Mouse (Mus musculus): ENCODE measurements around the gene Kxd1. TPM values are rescaled to one million over a fixed set of nuclear protein-coding genes. Genes with fewer than 3 reads are reported as not detected.

The Kxd1 gene
- 9.4 TPM for polyA plus RNA-seq (2014; fragmentation: Illumina TruSeq; extraction: RNeasy Lipid Tissue Mini Kit (QIAGEN cat#74804); ENCODE audit: low read depth, low replicate concordance)

DNA sequence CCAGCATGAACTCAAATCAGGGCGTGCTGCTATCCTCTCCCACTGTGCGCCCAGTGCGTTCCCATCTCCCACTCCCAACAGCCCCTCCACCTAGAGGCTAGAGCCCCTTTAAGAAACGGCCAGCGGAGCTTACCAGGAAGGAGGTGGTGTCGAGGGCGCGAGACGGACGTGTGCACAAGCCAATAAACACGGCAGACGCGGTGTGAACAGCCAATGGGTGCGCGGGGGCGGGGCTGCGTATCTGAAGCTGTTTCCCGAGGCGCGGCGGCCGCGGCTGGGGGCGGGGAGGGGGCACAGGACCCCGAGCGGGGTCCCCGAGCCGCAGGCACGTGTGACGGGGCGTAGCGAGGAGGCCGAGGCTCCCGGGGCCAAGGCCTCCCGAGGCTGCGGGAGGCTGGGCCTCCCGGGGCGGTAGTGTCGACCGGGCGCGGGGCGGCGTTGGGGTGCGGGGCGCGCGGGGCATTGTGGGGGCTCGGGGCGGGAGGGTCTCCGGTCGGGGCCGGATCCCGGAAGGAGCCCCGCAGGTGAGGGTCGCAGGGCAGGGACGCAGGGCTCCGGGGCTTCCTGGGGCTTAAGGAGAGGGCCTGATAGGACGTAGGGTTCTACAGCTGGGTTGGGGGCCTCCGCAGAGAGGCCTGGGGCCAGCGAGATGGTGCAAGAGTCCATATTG lies at the start of gene Kxd1, which contains the start of gene Fkbp8:
TSS of gene Kxd1 (minus strand) at position 445 of the 670 bp plus-strand sequence.
TSS of gene Fkbp8 (plus strand) at position 213 of the 670 bp plus-strand sequence.

GRCm38 (mm10) chr8:70539077-70539813 lies 11.5 kb upstream of the Kxd1 start, which contains the start of gene Ell:
Gene Ell (plus strand): TSS chr8:70539457.

DNA sequence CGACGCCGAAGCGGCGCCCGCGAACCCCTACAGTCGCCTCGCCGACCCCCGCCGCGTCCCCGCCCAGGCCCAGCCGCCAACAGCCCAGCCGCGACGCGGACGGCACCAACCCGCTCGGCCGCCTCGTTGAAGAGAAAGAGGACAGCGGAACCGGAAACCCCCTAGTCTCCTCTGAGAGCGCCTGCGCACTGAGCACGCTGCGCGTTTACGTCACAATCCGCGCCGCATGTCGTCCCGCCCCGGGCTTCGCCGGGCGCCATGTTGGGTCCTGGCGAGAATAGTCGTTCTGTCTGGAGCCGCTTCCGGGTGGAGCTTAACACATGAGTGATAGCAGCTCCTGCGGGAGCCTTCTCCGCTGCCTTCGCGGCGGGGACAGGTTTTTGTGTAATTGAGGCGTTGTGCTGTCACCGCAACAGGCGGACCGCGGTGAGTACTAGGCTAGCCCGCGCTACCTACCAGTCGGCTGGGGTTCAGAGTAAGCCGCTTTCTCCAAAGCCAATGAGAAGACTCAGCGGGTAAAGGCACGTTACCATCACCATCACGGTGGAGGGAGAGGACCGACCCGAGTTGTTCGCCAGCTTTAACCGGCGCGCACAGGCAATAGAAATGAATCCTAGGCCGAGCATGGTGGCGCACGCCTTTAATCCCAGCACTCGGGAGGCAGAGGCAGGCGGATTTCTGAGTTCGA lies 17.4 kb downstream of the Kxd1 start, which contains the start of gene Uba52:
TSS of gene Uba52 (minus strand) at position 574 of the 688 bp plus-strand sequence.

DNA sequence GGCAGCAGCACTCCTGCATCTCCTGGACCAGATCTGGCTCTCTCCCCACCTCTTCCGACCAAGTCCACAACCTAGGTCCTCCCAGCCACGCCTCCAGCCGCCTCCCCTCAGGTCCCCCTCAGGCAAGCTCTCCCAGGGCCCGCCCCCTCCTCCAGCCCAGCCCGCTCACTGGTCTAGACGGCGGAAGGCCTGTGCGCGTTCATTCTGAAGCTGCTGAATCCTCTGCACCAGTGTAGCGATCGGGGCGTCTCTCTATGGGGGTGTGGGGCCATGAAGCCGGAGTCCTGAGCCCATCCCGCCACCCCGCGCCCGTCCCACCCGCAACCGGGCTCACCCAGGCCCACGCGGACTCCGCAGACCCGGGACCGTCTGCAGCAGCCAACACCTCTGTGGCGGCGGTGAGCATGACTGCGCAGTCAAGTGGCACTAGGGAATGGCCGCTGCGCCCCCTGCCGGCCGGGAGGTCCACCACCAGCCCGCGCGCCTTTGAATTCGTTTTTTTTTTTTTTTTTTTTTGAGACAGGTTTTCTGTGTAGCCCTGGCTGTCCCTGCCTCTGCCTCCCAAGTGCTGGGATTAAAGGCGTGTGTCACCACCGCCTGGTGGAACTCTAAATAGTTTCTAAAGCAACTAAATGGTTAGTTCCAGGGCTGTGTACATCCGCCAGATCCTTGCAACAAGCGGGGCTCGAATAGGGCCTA lies 21.3 kb downstream of the Kxd1 start, which contains the start of gene Rex1bd:
TSS of gene Rex1bd (minus strand) at position 425 of the 699 bp plus-strand sequence.

DNA sequence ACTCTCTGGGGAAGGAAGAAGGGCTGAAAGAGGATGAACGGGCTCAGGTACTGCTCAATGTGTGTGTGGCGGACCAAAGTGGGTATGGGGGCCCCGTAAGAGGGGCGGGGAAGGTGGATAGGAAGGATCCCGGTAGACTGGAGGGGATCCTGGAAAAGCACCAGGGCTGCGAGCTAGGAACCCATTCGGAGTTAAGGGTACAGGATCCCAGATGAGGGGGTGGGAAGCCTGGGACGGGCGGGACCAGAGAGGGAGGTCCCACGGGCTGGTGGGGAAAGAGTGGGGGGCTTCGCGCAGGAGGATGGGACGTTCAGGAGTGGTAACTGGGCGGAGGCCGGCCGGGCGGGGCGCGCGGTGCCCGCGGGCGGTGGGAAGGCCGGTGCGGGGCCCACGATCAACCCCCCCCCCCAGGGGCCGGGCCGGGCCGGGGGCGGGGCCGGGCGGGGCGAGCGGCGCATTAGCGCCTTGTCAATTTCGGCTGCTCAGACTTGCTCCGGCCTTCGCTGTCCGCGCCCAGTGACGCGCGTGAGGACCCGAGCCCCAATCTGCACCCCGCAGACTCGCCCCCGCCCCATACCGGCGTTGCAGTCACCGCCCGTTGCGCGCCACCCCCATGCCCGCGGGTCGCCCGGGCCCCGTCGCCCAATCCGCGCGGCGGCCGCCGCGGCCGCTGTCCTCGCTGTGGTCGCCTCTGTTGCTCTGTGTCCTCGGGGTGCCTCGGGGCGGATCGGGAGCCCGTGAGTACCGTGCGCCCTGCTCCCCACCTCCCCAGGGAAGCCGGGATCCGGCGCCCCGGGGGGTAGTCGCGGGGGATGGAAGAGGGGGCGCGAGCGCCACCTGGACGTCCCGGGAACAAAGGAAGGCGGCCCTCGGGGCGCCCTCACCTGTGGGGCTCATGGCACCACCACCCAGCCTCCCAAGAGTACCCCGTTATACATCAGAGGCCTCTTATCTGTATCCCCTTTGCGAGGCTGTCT lies 34.8 kb downstream of the Kxd1 start, which contains the start of gene Crlf1:
TSS of gene Crlf1 (plus strand) at position 495 of the 977 bp plus-strand sequence.

DNA sequence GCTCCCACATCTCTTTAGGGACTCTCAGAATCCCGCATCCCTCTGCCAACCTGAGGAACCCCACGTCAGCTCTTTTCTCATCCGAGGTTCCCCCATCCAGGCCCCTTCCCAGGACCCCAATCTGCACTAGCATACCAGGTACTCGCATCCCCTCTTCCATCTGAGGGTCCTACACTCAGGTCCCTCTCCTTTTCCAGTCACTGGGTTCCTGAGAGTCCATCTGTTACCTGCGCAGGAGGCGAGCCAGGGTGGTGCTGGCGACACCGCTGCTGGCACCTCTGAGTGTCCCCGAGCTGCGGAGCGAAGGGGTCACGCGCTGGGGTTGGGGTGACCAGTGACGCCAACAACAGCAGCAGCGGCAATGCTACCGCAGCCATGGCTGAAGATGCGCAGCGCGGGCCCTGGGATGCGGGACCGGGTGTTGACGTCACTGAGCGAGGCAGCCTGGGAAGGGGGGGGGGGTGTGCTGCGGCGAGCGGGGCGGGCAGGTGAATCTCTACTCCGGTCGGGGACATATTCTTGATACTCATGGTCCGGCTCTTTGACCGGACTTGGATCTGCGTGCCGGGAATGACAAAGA lies 40.7 kb downstream of the Kxd1 start, which contains the start of gene Tmem59l:
TSS of gene Tmem59l (minus strand) at position 418 of the 580 bp plus-strand sequence.

GRCm38 (mm10) chr8:70476333-70477268 lies 51.2 kb downstream of the Kxd1 start, which contains the start of gene Klhl26:
Gene Klhl26 (minus strand): TSS chr8:70476968.

Other genes starting within 250 kb of the Kxd1 start
- not detected for gene Homer3, start 245.1 kb downstream of the Kxd1 start, polyA plus RNA-seq (2014; fragmentation: Illumina TruSeq; extraction: RNeasy Lipid Tissue Mini Kit (QIAGEN cat#74804); ENCODE audit: low read depth, low replicate concordance)
- 2.9 TPM for gene Ddx49, start 225.5 kb downstream of the Kxd1 start, polyA plus RNA-seq (2014; fragmentation: Illumina TruSeq; extraction: RNeasy Lipid Tissue Mini Kit (QIAGEN cat#74804); ENCODE audit: low read depth, low replicate concordance)
- 0.65 TPM for gene Cope, start 225.4 kb downstream of the Kxd1 start, polyA plus RNA-seq (2014; fragmentation: Illumina TruSeq; extraction: RNeasy Lipid Tissue Mini Kit (QIAGEN cat#74804); ENCODE audit: low read depth, low replicate concordance)
- not detected for gene Cers1, start 212.2 kb downstream of the Kxd1 start, polyA plus RNA-seq (2014; fragmentation: Illumina TruSeq; extraction: RNeasy Lipid Tissue Mini Kit (QIAGEN cat#74804); ENCODE audit: low read depth, low replicate concordance)
- not detected for gene Gdf1, start 198.1 kb downstream of the Kxd1 start, polyA plus RNA-seq (2014; fragmentation: Illumina TruSeq; extraction: RNeasy Lipid Tissue Mini Kit (QIAGEN cat#74804); ENCODE audit: low read depth, low replicate concordance)
- 1.9 TPM for gene Upf1, start 174.7 kb downstream of the Kxd1 start, polyA plus RNA-seq (2014; fragmentation: Illumina TruSeq; extraction: RNeasy Lipid Tissue Mini Kit (QIAGEN cat#74804); ENCODE audit: low read depth, low replicate concordance)
- gene Comp, start 154.4 kb downstream of the Kxd1 start, polyA plus RNA-seq (2014; fragmentation: Illumina TruSeq; extraction: RNeasy Lipid Tissue Mini Kit (QIAGEN cat#74804); ENCODE audit: low read depth, low replicate concordance) = not detected
- gene Crtc1, start 88.4 kb downstream of the Kxd1 start, polyA plus RNA-seq (2014; fragmentation: Illumina TruSeq; extraction: RNeasy Lipid Tissue Mini Kit (QIAGEN cat#74804); ENCODE audit: low read depth, low replicate concordance) = 0.93 TPM
- 2.1 TPM for gene Klhl26, start 51.0 kb downstream of the Kxd1 start, polyA plus RNA-seq (2014; fragmentation: Illumina TruSeq; extraction: RNeasy Lipid Tissue Mini Kit (QIAGEN cat#74804); ENCODE audit: low read depth, low replicate concordance)
- gene Tmem59l, start 40.6 kb downstream of the Kxd1 start, polyA plus RNA-seq (2014; fragmentation: Illumina TruSeq; extraction: RNeasy Lipid Tissue Mini Kit (QIAGEN cat#74804); ENCODE audit: low read depth, low replicate concordance) = not detected
- not detected for gene Crlf1, start 34.8 kb downstream of the Kxd1 start, polyA plus RNA-seq (2014; fragmentation: Illumina TruSeq; extraction: RNeasy Lipid Tissue Mini Kit (QIAGEN cat#74804); ENCODE audit: low read depth, low replicate concordance)
- 0.77 TPM for gene Rex1bd, start 21.2 kb downstream of the Kxd1 start, polyA plus RNA-seq (2014; fragmentation: Illumina TruSeq; extraction: RNeasy Lipid Tissue Mini Kit (QIAGEN cat#74804); ENCODE audit: low read depth, low replicate concordance)
- gene Uba52, start 17.2 kb downstream of the Kxd1 start, polyA plus RNA-seq (2014; fragmentation: Illumina TruSeq; extraction: RNeasy Lipid Tissue Mini Kit (QIAGEN cat#74804); ENCODE audit: low read depth, low replicate concordance) = 2.4 TPM
- 2.8 TPM for gene Fkbp8, start 232 bp downstream of the Kxd1 start, polyA plus RNA-seq (2014; fragmentation: Illumina TruSeq; extraction: RNeasy Lipid Tissue Mini Kit (QIAGEN cat#74804); ENCODE audit: low read depth, low replicate concordance)
- gene Ell, start 11.5 kb upstream of the Kxd1 start, polyA plus RNA-seq (2014; fragmentation: Illumina TruSeq; extraction: RNeasy Lipid Tissue Mini Kit (QIAGEN cat#74804); ENCODE audit: low read depth, low replicate concordance) = 0.32 TPM
- not detected for gene Isyna1, start 66.4 kb upstream of the Kxd1 start, polyA plus RNA-seq (2014; fragmentation: Illumina TruSeq; extraction: RNeasy Lipid Tissue Mini Kit (QIAGEN cat#74804); ENCODE audit: low read depth, low replicate concordance)
- gene Ssbp4, start 80.9 kb upstream of the Kxd1 start, polyA plus RNA-seq (2014; fragmentation: Illumina TruSeq; extraction: RNeasy Lipid Tissue Mini Kit (QIAGEN cat#74804); ENCODE audit: low read depth, low replicate concordance) = not detected
- gene Lrrc25, start 88.2 kb upstream of the Kxd1 start, polyA plus RNA-seq (2014; fragmentation: Illumina TruSeq; extraction: RNeasy Lipid Tissue Mini Kit (QIAGEN cat#74804); ENCODE audit: low read depth, low replicate concordance) = not detected
- not detected for gene Gdf15, start 104.5 kb upstream of the Kxd1 start, polyA plus RNA-seq (2014; fragmentation: Illumina TruSeq; extraction: RNeasy Lipid Tissue Mini Kit (QIAGEN cat#74804); ENCODE audit: low read depth, low replicate concordance)
- 45.6 TPM for gene Pgpep1, start 132.4 kb upstream of the Kxd1 start, polyA plus RNA-seq (2014; fragmentation: Illumina TruSeq; extraction: RNeasy Lipid Tissue Mini Kit (QIAGEN cat#74804); ENCODE audit: low read depth, low replicate concordance)
- gene Lsm4, start 145.3 kb upstream of the Kxd1 start, polyA plus RNA-seq (2014; fragmentation: Illumina TruSeq; extraction: RNeasy Lipid Tissue Mini Kit (QIAGEN cat#74804); ENCODE audit: low read depth, low replicate concordance) = not detected
- 16.3 TPM for gene Jund, start 171.0 kb upstream of the Kxd1 start, polyA plus RNA-seq (2014; fragmentation: Illumina TruSeq; extraction: RNeasy Lipid Tissue Mini Kit (QIAGEN cat#74804); ENCODE audit: low read depth, low replicate concordance)
- gene Iqcn, start 175.5 kb upstream of the Kxd1 start, polyA plus RNA-seq (2014; fragmentation: Illumina TruSeq; extraction: RNeasy Lipid Tissue Mini Kit (QIAGEN cat#74804); ENCODE audit: low read depth, low replicate concordance) = not detected
- not detected for gene Gm3336, start 190.6 kb upstream of the Kxd1 start, polyA plus RNA-seq (2014; fragmentation: Illumina TruSeq; extraction: RNeasy Lipid Tissue Mini Kit (QIAGEN cat#74804); ENCODE audit: low read depth, low replicate concordance)
- 1.3 TPM for gene Pde4c, start 195.8 kb upstream of the Kxd1 start, polyA plus RNA-seq (2014; fragmentation: Illumina TruSeq; extraction: RNeasy Lipid Tissue Mini Kit (QIAGEN cat#74804); ENCODE audit: low read depth, low replicate concordance)
- 2.5 TPM for gene Rab3a, start 226.7 kb upstream of the Kxd1 start, polyA plus RNA-seq (2014; fragmentation: Illumina TruSeq; extraction: RNeasy Lipid Tissue Mini Kit (QIAGEN cat#74804); ENCODE audit: low read depth, low replicate concordance)
- gene Mpv17l2, start 233.0 kb upstream of the Kxd1 start, polyA plus RNA-seq (2014; fragmentation: Illumina TruSeq; extraction: RNeasy Lipid Tissue Mini Kit (QIAGEN cat#74804); ENCODE audit: low read depth, low replicate concordance) = 0.65 TPM
- 1.5 TPM for gene Pik3r2, start 248.8 kb upstream of the Kxd1 start, polyA plus RNA-seq (2014; fragmentation: Illumina TruSeq; extraction: RNeasy Lipid Tissue Mini Kit (QIAGEN cat#74804); ENCODE audit: low read depth, low replicate concordance)